Mouse (Mus musculus): ENCODE data around the gene Lyrm7. TPM values are rescaled to one million over a fixed set of nuclear protein-coding genes. Genes with fewer than 3 reads are reported as not detected.
A peak's percentile ranks its signal among the peaks of the same experiment; 100 is the strongest.

The Lyrm7 gene
- polyA plus RNA-seq, 1 experiment from 2014 or later = 8.0 TPM

DNA sequence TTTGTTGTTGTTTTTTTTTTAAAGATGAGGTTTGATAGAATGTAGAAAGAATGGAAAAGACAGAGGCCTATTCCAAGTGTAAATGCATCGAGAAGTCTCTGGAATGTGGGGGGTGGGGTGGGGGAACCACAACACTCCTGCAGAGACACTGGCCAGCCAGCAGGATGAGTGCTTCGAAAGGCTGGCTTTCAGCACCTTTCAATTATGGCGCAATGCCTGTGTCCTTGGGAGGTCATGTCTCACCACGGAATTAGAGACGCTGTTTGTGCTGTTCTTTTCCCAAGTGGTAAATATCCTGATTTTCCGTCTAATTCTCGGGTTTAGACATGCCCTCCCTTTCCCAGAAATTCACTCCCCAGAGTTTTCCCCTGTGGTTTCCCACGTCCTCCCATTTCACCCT is 22.0 kb upstream of the Lyrm7 start:
- H3K4me2 ChIP-seq = no peak overlapping the region
- peak; percentile 24; the same call in 1 of the 2 replicates for TF ChIP-seq CTCF (IDR thresholded peaks at IDR 0.05; ENCODE audit: low read depth)
- DNase-seq (peak; percentile 69), ATAC-seq (ENCODE audit: insufficient read depth) (0 out of 2 replicates have a peak, but pooled peaks have one; percentile 42)
- H3K4me3 ChIP-seq (ENCODE audit: low read depth, low read length) = no peak overlapping the region
- no peak overlapping the region for H3K9ac ChIP-seq
- no peaks in the 10 kb centered on the region for H3K9me3 ChIP-seq (ENCODE audit: low read depth, low read length)
- H3K4me1 ChIP-seq (ENCODE audit: insufficient read depth) = no peaks in the 10 kb centered on the region; the same call in 1 of the 2 replicates
- H3K27me3 ChIP-seq (ENCODE audit: insufficient read depth, low read length) = no peaks in the 10 kb centered on the region
- no peaks in the 10 kb centered on the region for H3K36me3 ChIP-seq (ENCODE audit: insufficient read depth)
- WGBS = 24% methylated on average over 8 of the region's 8 CpGs
- H3K27ac ChIP-seq (ENCODE audit: low read depth) = no peak overlapping the region

DNA sequence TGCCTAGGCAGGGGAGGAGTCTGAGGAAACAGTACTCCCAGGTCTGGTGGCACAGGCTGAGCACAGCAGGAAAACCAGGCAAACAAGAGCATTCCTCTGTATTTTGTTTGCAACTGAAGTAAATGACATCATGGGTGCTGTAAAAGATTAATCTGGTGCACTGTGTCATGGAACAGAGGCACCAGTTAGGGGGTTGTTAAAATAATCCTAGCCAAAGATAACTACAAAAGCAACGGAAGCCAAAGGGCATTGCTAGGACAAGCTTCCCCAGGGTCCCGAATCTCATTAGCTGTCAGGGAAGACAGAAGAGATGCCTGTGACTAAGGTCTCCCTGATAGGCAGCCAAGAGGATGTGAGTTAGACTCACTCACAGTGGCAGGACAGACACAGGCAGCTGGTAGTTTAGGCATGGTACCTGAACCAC is 20.3 kb upstream of the Lyrm7 start:
- Histone ChIP-seq H3K27ac (ENCODE audit: low read depth) (peak overlapping the region; percentile 6; the same call in 1 of the 2 replicates), H3K9ac (no peak overlapping the region), H3K36me3 (ENCODE audit: insufficient read depth) (no peaks in the 10 kb centered on the region), H3K4me3 (ENCODE audit: low read depth, low read length) (no peak overlapping the region), H3K4me1 (ENCODE audit: insufficient read depth) (no peaks in the 10 kb centered on the region; the same call in 1 of the 2 replicates), H3K27me3 (ENCODE audit: insufficient read depth, low read length) (no peaks in the 10 kb centered on the region), H3K9me3 (ENCODE audit: low read depth, low read length) (no peaks in the 10 kb centered on the region), H3K4me2 (no peak overlapping the region)
- ATAC-seq (ENCODE audit: insufficient read depth) (no peak), DNase-seq (peak; percentile 42)
- WGBS = 6% methylated on average over 2 of the region's 2 CpGs
- no peak for TF ChIP-seq CTCF (IDR thresholded peaks at IDR 0.05; ENCODE audit: low read depth)

GRCm38 (mm10) chr11:54879922-54880321 is 19.2 kb upstream of the Lyrm7 start:
- no peak overlapping the region for H3K9ac ChIP-seq
- 24% methylated on average over 10 of the region's 10 CpGs for WGBS
- no peaks in the 10 kb centered on the region for H3K9me3 ChIP-seq (ENCODE audit: low read depth, low read length)
- H3K27me3 ChIP-seq (ENCODE audit: insufficient read depth, low read length) = no peaks in the 10 kb centered on the region
- ATAC-seq (ENCODE audit: insufficient read depth) (peak; percentile 31; the same call in 1 of the 2 replicates), DNase-seq (peak; percentile 9)
- no peak for TF ChIP-seq CTCF (IDR thresholded peaks at IDR 0.05; ENCODE audit: low read depth)
- no peak overlapping the region for H3K4me3 ChIP-seq (ENCODE audit: low read depth, low read length)
- no peak overlapping the region for H3K4me2 ChIP-seq
- H3K27ac ChIP-seq (ENCODE audit: low read depth) = no peak overlapping the region
- H3K36me3 ChIP-seq (ENCODE audit: insufficient read depth) = no peaks in the 10 kb centered on the region
- no peaks in the 10 kb centered on the region; the same call in 1 of the 2 replicates for H3K4me1 ChIP-seq (ENCODE audit: insufficient read depth)

- H3K9ac ChIP-seq = no peak overlapping the region
- peak; percentile 94 for DNase-seq
- no peak overlapping the region for H3K4me2 ChIP-seq
- no peaks in the 10 kb centered on the region for H3K9me3 ChIP-seq (ENCODE audit: low read depth, low read length)
- H3K4me3 ChIP-seq (ENCODE audit: low read depth, low read length) = no peak overlapping the region
- no peaks in the 10 kb centered on the region for H3K27me3 ChIP-seq (ENCODE audit: insufficient read depth, low read length)
- H3K36me3 ChIP-seq (ENCODE audit: insufficient read depth) = peaks cover under 1% of the 10 kb centered on the region; the same call in 1 of the 2 replicates
- no peaks in the 10 kb centered on the region; the same call in 1 of the 2 replicates for H3K4me1 ChIP-seq (ENCODE audit: insufficient read depth)
- no peak overlapping the region for H3K27ac ChIP-seq (ENCODE audit: low read depth)
- TF ChIP-seq CTCF (IDR thresholded peaks at IDR 0.05; ENCODE audit: low read depth) = peak; percentile 86
- WGBS = 17% methylated on average over 4 of the region's 4 CpGs
- peak; percentile 79 for ATAC-seq (ENCODE audit: insufficient read depth)
Measured at GRCm38 (mm10) chr11:54879434-54879833, 18.7 kb upstream of the Lyrm7 start.

- H3K9me3 ChIP-seq (ENCODE audit: low read depth, low read length) = no peaks in the 10 kb centered on the region
- no peaks in the 10 kb centered on the region for H3K27me3 ChIP-seq (ENCODE audit: insufficient read depth, low read length)
- DNase-seq = no peak
- TF ChIP-seq CTCF (IDR thresholded peaks at IDR 0.05; ENCODE audit: low read depth) = no peak
- H3K4me3 ChIP-seq (ENCODE audit: low read depth, low read length) = no peak overlapping the region
- ATAC-seq (ENCODE audit: insufficient read depth) = no peak
- H3K4me2 ChIP-seq = no peak overlapping the region
- H3K9ac ChIP-seq = no peak overlapping the region
- 69% methylated on average over 6 of the region's 6 CpGs for WGBS
- H3K27ac ChIP-seq (ENCODE audit: low read depth) = no peak overlapping the region
- H3K36me3 ChIP-seq (ENCODE audit: insufficient read depth) = peaks cover 6% of the 10 kb centered on the region; the same call in 1 of the 2 replicates
- no peaks in the 10 kb centered on the region; the same call in 1 of the 2 replicates for H3K4me1 ChIP-seq (ENCODE audit: insufficient read depth)
Measured at GRCm38 (mm10) chr11:54878893-54879292, 18.2 kb upstream of the Lyrm7 start.

DNA sequence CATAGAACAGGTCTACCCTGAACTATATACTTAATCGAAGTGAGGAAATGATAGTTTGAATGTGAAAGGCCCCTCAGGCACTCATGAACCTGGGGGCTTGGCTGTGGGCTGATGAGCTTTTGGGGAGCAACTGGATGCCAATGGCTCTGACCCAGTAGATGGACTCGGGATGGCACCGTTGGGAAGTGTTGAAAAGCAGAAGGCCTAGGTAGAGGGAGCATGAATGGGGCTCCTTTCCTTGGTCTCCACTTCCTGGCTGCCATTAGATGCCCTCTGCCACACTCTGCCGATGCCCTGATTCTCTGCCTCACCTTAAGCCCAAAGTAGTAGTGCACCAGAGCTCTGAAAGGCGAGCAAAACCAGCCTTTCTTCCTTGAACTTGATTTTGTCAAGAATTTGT is 15.3 kb upstream of the Lyrm7 start:
- Histone ChIP-seq H3K4me3 (ENCODE audit: low read depth, low read length) (no peak overlapping the region), H3K27ac (ENCODE audit: low read depth) (no peak overlapping the region), H3K36me3 (ENCODE audit: insufficient read depth) (peaks cover 35% of the 10 kb centered on the region), H3K9ac (no peak overlapping the region), H3K27me3 (ENCODE audit: insufficient read depth, low read length) (no peaks in the 10 kb centered on the region), H3K4me2 (no peak overlapping the region), H3K9me3 (ENCODE audit: low read depth, low read length) (no peaks in the 10 kb centered on the region), H3K4me1 (ENCODE audit: insufficient read depth) (no peaks in the 10 kb centered on the region)
- WGBS = 84% methylated on average over 5 of the region's 5 CpGs
- no peak for TF ChIP-seq CTCF (IDR thresholded peaks at IDR 0.05; ENCODE audit: low read depth)
- no peak for ATAC-seq (ENCODE audit: insufficient read depth)
- DNase-seq = no peak

DNA sequence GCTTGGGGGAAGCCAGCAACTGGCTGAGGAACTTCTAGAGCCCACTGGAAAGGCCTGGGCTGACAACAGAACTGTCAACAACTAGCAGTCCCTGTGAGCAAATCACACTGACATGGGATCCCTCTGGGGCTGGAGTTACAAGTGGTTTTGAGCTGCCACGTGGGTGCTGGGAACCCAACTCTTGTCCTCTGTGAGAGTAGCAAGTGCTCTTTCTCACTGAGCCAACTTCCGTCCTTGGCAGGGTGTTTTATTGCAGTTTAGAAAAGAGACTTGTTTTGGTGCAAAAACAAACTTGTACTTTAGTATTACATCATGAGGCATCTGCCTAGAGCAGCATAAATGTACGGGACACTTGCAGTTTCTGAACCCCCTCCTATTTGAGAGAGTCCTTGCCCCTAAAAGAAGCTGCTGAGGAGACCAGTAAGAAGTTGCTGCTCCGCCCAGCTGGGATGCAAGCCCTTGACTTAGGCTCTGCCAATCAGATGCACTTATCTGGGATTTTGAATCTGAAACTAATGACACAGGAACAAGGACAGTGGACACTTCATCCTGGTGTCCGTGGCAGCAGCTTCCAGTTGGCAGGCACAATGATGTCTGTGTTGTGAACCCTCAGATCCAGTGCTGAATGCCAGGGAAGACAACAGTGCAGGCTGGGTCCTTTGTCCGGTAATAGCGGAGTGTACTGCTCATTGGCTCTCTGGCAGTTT is 11.3 kb upstream of the Lyrm7 start:
- H3K4me1 ChIP-seq (ENCODE audit: insufficient read depth) = 0 out of 2 replicates have a peak, but pooled peaks cover 7% of the 10 kb centered on the region
- H3K4me2 ChIP-seq = no peak overlapping the region
- no peak for DNase-seq
- 78% methylated on average over 7 of the region's 7 CpGs for WGBS
- no peaks in the 10 kb centered on the region for H3K27me3 ChIP-seq (ENCODE audit: insufficient read depth, low read length)
- no peaks in the 10 kb centered on the region for H3K9me3 ChIP-seq (ENCODE audit: low read depth, low read length)
- no peak for TF ChIP-seq CTCF (IDR thresholded peaks at IDR 0.05; ENCODE audit: low read depth)
- H3K9ac ChIP-seq = no peak overlapping the region
- ATAC-seq (ENCODE audit: insufficient read depth) = no peak
- H3K27ac ChIP-seq (ENCODE audit: low read depth) = no peak overlapping the region
- H3K4me3 ChIP-seq (ENCODE audit: low read depth, low read length) = no peak overlapping the region
- H3K36me3 ChIP-seq (ENCODE audit: insufficient read depth) = peaks cover 55% of the 10 kb centered on the region
